Mouse (Mus musculus) 3134 (cell line): ENCODE measurements around the gene Fibin.

ENCODE experiments used
- DNase-seq: peaks from one replicate; pipeline ENCODE4 v3.0.0-alpha.2; 2011; ENCODE audit warnings: low spot score; ENCODE audit not compliant: insufficient read length; ENCODE audit errors: extremely low read depth

The Fibin gene

DNA sequence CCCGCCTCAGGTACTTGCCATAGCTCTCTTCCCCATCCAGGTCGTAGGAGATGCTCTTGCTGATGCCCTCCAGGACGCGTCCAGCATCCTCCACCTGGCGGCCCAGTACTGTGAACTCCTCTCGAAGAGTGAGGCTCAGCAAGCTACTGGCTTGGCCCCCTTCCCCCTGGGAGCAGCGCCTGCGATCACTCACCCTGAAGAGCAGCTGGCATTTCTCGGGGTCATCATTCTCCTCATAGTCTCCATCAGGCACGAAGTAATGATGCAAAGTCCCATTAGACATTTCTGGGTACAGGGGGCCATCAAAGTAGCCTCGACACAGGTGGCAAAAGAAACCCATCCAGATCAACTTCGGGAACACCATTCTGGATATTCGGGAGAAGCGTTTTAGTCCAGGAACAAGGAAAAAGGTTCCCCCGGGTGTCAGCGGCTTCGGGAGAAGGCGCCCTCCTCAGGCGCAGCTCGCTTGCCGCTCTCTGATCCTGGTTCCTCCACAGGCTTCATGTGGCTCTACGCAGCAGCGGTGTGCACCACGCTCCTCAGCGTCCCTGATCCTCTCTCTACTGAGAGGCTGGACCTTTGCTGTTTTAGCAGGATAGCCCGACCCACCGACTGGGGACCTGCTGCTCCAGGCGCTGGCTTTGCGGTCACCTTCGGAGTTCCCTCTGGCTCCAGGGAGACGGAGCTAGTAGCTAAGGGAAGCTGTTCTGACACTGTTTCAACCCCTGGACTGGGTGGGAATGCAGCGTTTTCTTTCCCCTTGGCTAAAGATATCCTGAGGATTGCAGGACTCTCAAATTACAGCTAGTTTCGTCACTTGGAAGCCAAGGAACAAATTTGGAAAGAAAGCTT is at the start of gene Fibin:
Gene Fibin (minus strand): TSS at position 752 of the 852 bp plus-strand sequence.
- DNase-seq, result no peak

- no peak for DNase-seq
Observed at GRCm38 (mm10) chr2:110411428-110411827, 48.4 kb upstream of the Fibin start.

DNA sequence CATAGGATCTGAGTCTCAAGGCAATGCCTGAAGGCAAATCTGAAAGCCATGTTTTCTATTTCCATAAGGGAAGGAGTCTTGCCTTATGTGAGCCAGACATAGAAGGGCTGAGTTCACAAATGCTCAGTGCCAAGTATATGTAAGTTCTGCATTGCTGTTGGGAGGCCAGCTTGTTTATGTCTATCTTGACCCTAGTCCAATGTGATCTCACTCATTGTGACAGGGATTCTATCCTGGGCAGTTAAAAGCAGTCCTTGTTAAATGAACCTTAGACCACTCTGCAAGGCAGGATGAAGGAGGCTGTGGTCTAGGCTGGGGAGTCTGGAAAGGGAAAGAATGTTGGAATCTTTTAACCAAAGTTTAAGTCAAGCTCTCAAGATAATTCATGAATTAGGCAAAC is 45.8 kb upstream of the Fibin start:
- no peak for DNase-seq

GRCm38 (mm10) chr2:110392714-110393336 is 29.8 kb upstream of the Fibin start:
- DNase-seq, result no peak

DNA sequence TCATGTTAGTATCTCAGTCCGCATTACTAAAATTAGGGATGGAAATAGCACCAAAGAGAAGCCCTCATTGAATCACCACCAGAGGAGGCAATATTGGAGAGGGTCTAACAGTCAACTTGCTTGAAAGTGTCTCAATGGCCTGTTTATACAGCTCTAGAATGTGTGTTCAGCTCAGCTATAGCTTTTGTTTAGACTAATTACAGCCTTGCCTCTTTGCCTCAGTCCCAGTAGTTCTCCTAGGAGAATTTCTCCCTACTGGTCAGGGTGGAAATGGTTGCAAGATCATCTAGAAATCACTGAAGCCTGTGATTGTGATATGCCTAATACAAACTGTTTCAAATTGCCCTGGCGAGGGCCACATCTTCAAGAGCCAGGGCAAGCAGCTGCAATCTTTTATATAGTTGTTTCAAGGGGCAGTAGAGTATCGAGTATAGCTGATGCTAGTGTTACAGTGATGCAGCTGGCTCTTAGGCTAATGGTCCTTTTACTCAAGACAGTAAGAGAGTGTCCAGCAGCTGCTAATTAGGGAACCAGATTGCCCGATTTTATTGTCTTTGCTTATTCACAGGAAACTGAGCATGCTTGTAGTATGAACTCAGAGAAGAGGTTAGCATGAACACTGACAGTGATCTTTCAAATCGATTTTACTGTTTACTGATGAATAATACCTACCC is 27.9 kb upstream of the Fibin start:
- no peak for DNase-seq

DNA sequence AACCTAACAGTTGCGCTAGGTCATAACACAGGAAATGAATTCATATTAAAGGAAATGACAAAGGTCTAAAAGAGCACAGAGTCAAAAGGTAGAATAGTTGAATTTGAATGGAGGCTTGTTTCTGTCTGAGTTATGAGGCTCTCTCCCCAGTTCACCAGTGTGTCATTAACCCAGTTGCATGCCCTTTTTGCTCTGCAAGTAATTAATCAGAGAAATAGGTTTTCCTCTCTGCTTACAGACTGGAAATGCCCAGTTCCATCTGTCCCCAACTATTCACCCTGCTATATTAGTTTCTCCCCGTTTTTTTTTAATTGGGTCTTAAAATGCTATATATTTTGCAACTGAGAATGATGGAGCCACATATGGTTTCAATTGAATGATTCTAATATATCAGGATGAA is 16.8 kb upstream of the Fibin start:
- DNase-seq, result no peak

- DNase-seq, result no peak
Observed at GRCm38 (mm10) chr2:110376660-110377059, 13.7 kb upstream of the Fibin start.

GRCm38 (mm10) chr2:110375475-110375874 is 12.5 kb upstream of the Fibin start:
- DNase-seq, result no peak

- no peak for DNase-seq
Observed at GRCm38 (mm10) chr2:110373186-110373585, 10.2 kb upstream of the Fibin start.

GRCm38 (mm10) chr2:110367382-110367887 is 4.5 kb upstream of the Fibin start:
- no peak for DNase-seq

GRCm38 (mm10) chr2:110365401-110365800 is 2.4 kb upstream of the Fibin start:
- no peak for DNase-seq

- no peak for DNase-seq
Observed at GRCm38 (mm10) chr2:110363855-110364254, 872 bp upstream of the Fibin start.

- no peak for DNase-seq
Observed at GRCm38 (mm10) chr2:110353302-110353970, 9.5 kb downstream of the Fibin start.

DNA sequence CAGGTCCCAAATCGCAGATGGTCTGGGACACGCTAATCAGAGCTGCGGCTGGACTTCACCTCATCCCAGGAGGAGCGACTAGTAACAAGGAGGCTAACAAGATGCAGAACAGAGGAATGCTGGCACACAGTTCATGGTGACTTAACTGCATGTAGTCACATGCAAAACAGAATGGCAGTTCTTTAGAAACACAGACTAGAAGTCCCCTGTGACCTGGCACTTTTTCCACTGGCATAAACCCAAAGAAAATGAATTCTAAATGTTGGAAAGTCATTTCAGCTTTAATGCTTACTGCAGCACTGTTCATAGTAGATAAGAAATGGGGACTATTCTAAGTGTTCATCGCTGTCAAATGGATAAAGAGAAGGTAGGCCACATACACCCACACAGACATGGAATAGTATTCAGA is 11.1 kb downstream of the Fibin start:
- DNase-seq, result no peak

- DNase-seq, result no peak
Observed at GRCm38 (mm10) chr2:110351406-110351805, 11.6 kb downstream of the Fibin start.

DNA sequence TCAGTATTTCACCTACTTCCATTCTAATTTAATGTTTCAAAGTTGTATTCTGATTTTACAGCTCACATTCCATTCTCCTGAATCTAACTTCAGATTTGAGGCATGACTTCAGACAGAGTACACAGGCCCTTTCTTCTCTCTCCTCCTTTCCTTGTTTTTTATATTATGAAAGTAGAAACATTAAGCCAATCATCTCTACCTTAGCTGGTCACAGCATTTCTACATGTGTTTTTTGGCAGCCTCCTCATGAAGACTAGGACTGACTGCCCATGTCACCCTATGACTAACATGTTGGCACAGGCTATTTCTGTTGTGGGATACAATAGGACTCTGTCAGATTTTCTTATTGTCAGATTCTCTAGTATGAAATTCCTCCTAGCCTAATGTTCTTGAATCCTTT is 34.0 kb downstream of the Fibin start:
- DNase-seq, result no peak

GRCm38 (mm10) chr2:110319949-110320348 is 43.0 kb downstream of the Fibin start:
- no peak for DNase-seq

GRCm38 (mm10) chr2:110319266-110319665 is 43.7 kb downstream of the Fibin start:
- DNase-seq, result no peak

GRCm38 (mm10) chr2:110318719-110319118 is 44.3 kb downstream of the Fibin start:
- DNase-seq, result no peak

DNA sequence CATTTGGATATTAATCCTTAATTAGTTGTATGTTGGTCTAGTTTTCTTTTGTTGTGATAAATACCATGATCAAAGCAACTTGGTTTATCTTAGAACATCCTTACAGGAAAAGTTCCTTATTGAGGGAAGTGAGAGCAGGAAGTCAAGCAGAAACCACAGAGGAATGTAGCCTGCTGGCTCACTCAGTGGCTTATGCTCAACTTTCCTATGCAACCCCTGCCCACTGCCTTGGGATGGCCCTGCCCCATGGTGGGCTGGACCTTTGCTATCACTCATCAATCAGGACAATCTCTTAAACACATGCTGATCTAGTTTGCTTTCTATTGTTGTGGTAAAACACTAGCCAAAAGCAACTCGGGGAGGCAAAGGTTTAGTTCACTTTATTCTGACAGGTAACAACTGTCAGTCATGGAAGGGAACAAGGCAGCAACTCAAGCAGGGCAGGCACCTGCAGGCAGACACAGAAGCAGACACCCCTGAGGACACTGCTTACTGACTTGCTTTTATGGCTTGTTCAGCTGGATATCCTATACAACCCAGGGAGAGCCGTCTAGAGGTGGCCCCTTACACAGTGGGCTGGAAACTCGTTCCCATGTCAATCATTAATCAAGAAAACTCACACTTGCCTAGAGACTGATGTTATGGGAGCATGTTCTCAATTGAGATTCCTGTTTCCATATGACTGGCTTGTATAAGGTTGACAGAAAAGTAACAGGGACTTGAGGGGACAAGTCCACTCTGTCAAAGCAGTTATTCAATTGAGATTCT is 46.7 kb downstream of the Fibin start:
- DNase-seq, result no peak
